Mouse (Mus musculus): ENCODE measurements around the gene Maml2. TPM values are rescaled to one million over a fixed set of nuclear protein-coding genes. Genes with fewer than 3 reads are reported as not detected.

Maml2 gene
- polyA plus RNA-seq, 1 experiment from 2014 or later, result 11.4 TPM

DNA sequence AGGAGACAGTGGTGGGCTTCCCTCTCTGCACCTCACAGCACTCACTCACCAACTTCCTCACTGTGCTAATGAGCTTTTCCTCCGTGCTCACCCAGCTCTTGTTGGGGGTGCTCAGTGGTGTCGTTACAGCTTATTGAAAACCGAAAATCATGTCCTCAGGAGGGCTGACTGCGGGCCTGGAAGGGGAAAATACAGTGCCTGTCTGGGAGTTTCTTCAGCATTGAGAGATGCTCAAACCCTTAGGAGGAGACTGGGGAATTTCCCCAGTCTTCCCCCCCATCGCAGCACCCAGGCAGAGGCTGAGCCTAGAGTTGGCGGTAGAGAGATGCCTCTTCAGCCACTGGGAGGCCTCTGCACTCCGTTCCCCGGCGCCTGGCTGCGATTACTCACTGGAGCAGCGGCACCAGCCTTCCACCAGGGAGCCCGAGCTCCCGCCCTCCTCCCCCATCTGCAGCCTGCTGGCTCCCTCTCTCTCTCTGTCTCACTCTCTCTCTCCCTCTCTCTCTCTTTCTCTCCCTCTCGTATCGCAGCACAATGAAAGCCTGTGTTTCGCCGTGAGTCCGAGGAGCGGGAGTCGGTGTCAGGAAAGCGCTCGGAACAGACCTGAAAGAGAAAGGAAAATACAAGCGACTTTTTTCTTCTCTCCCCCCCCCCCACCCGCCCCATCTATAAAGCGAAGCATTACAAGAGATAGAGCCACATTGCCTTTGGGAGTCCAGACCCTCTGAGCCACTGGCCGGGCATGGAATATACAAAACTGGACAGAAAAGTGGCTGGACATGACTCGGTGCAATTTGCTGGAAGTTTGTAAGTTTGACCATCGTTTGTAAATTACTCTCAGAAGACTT lies 1.3 kb upstream of the Maml2 start:
- DNase-seq (ENCODE audit: low spot score) (peak; percentile 87), ATAC-seq (ENCODE audit: low FRiP score) (peak; percentile 90)
- peak overlapping the region; percentile 44 for H3K27ac ChIP-seq (ENCODE audit: low read depth, low read length)
- peak overlapping the region; percentile 97 for H3K4me2 ChIP-seq (replicated peaks; ENCODE audit: low read depth, low read length)
- H3K4me3 ChIP-seq (ENCODE audit: low read depth, low read length), result peak overlapping the region; percentile 62
- H3K27me3 ChIP-seq (ENCODE audit: control insufficient read depth, insufficient read depth, low read length), result no peaks in the 10 kb centered on the region
- H3K4me1 ChIP-seq (replicated peaks; ENCODE audit: control insufficient read depth, insufficient read depth, low read length), result peaks cover 19% of the 10 kb centered on the region
- H3K9me3 ChIP-seq (ENCODE audit: control insufficient read depth, low read length), result no peaks in the 10 kb centered on the region
- H3K36me3 ChIP-seq (ENCODE audit: control insufficient read depth, insufficient read depth, low read length), result no peaks in the 10 kb centered on the region
- peak overlapping the region; percentile 73 for H3K9ac ChIP-seq (ENCODE audit: low read depth, low read length)
- under 1% methylated on average over 28 of the region's 28 CpGs for WGBS

DNA sequence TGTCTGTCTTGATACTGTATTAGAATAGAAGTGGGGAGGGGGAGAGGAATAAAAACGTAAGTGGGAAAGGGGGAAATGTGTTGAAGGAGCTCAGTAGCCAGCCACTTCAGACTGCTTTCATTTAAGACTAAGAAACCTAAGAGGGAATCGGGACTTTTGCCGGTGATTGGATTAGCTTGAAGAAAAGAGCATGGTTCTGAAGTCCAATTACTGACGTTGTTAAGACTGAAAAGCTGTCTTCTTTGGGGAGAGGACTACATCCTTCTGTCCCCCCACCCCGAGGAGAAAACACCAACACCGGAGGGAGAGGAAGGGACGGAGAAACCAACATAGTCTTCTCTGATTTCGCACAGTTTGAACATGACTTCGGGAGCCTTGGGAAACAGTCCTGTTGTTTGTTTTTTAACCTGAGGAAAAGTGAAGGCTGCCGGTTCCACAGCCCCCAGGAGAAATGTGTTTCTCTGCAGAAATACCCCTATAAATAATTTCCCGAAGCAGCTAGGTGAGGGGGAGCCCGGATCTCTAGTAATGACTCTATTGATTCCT lies 562 bp upstream of the Maml2 start:
- peaks cover 24% of the 10 kb centered on the region for H3K4me1 ChIP-seq (replicated peaks; ENCODE audit: control insufficient read depth, insufficient read depth, low read length)
- WGBS, result under 1% methylated on average over 12 of the region's 12 CpGs
- ATAC-seq (ENCODE audit: low FRiP score), result peak; percentile 8; the same call in 1 of the 2 replicates
- no peaks in the 10 kb centered on the region for H3K27me3 ChIP-seq (ENCODE audit: control insufficient read depth, insufficient read depth, low read length)
- H3K4me2 ChIP-seq (replicated peaks; ENCODE audit: low read depth, low read length), result peak overlapping the region; percentile 97
- peak overlapping the region; percentile 73 for H3K9ac ChIP-seq (ENCODE audit: low read depth, low read length)
- H3K36me3 ChIP-seq (ENCODE audit: control insufficient read depth, insufficient read depth, low read length), result no peaks in the 10 kb centered on the region
- H3K27ac ChIP-seq (ENCODE audit: low read depth, low read length), result peak overlapping the region; percentile 44; the same call in 1 of the 2 replicates
- H3K9me3 ChIP-seq (ENCODE audit: control insufficient read depth, low read length), result no peaks in the 10 kb centered on the region
- peak overlapping the region; percentile 62 for H3K4me3 ChIP-seq (ENCODE audit: low read depth, low read length)
- no peak for DNase-seq (ENCODE audit: low spot score)

DNA sequence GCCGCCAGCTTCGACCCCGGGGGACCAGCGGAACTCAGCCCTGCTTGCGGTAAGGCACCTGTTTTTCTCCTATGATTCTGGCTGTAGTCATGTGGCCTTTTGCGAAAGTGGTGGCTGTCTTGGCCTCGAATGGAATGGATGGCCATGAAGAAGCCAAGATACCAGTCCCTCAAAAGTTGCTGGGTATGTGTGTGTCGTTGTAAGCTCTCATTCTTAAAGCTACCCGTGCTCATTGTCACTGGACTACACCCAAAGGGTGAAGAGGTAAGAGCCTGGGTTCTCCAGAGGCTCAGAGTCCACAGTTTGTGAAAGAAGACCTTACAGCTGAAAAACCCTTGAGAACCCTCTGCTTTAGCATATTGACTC lies 739 bp downstream of the Maml2 start:
- Histone ChIP-seq H3K27ac (ENCODE audit: low read depth, low read length) (peak overlapping the region; percentile 62; the same call in 1 of the 2 replicates), H3K27me3 (ENCODE audit: control insufficient read depth, insufficient read depth, low read length) (no peaks in the 10 kb centered on the region), H3K4me1 (replicated peaks; ENCODE audit: control insufficient read depth, insufficient read depth, low read length) (peaks cover 24% of the 10 kb centered on the region), H3K9me3 (ENCODE audit: control insufficient read depth, low read length) (no peaks in the 10 kb centered on the region), H3K9ac (ENCODE audit: low read depth, low read length) (peak overlapping the region; percentile 73), H3K36me3 (ENCODE audit: control insufficient read depth, insufficient read depth, low read length) (no peaks in the 10 kb centered on the region), H3K4me2 (replicated peaks; ENCODE audit: low read depth, low read length) (peak overlapping the region; percentile 97), H3K4me3 (ENCODE audit: low read depth, low read length) (peak overlapping the region; percentile 62)
- WGBS, result 30% methylated on average over 9 of the region's 9 CpGs
- ATAC-seq (ENCODE audit: low FRiP score) (no peak), DNase-seq (ENCODE audit: low spot score) (no peak)

DNA sequence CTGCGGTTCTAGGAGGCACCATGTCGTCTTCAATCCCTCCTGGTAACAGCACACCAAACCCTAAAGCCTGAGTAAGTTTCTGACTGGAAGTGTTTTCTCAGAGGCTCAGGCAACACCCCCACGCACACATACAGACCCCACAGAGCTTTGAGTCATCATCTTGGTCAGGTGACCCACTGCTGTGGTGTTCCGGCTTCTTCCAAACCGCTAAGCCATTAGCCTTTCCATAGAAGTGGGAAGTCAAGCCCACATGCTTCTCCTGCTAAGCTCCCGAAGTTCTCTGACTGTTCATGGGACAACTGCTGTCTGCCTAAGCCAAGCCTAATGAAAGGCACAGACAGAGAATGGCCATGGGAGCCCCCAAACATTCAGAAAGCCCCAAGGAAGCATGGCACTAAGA lies 1.4 kb downstream of the Maml2 start:
- Histone ChIP-seq H3K27ac (ENCODE audit: low read depth, low read length) (no peak overlapping the region), H3K36me3 (ENCODE audit: control insufficient read depth, insufficient read depth, low read length) (no peaks in the 10 kb centered on the region), H3K4me3 (ENCODE audit: low read depth, low read length) (peak overlapping the region; percentile 4; the same call in 1 of the 2 replicates), H3K9me3 (ENCODE audit: control insufficient read depth, low read length) (no peaks in the 10 kb centered on the region), H3K9ac (ENCODE audit: low read depth, low read length) (no peak overlapping the region), H3K27me3 (ENCODE audit: control insufficient read depth, insufficient read depth, low read length) (no peaks in the 10 kb centered on the region), H3K4me2 (replicated peaks; ENCODE audit: low read depth, low read length) (peak overlapping the region; percentile 97), H3K4me1 (replicated peaks; ENCODE audit: control insufficient read depth, insufficient read depth, low read length) (peaks cover 28% of the 10 kb centered on the region)
- no peak for DNase-seq (ENCODE audit: low spot score)
- ATAC-seq (ENCODE audit: low FRiP score), result no peak
- 87% methylated on average over 6 of the region's 6 CpGs for WGBS

DNA sequence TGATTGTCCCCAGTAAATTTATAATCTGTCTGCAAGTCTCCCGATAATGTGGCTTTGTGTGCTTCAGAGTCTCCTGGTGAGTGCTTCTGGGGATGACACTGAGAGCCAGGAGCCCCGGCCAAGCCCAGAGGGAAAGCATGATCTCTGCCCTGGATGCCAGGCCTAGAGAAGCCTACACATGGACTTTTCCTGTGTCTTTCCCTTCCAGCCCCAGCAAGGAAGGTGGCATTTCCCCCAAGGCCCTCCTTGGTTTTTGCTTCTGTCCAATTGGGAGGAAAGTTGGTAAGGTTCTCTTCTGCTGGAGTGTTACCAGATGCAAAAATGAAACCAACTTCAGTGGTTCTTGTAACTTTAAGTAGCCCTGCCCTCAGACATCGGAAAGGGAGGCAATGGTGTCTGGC lies 2.3 kb downstream of the Maml2 start:
- Histone ChIP-seq H3K4me1 (replicated peaks; ENCODE audit: control insufficient read depth, insufficient read depth, low read length) (peaks cover 28% of the 10 kb centered on the region), H3K27me3 (ENCODE audit: control insufficient read depth, insufficient read depth, low read length) (no peaks in the 10 kb centered on the region), H3K27ac (ENCODE audit: low read depth, low read length) (0 out of 2 replicates have a peak overlapping the region, but pooled peaks have one; percentile 6), H3K9ac (ENCODE audit: low read depth, low read length) (peak overlapping the region; percentile 23; the same call in 1 of the 2 replicates), H3K4me3 (ENCODE audit: low read depth, low read length) (peak overlapping the region; percentile 4; the same call in 1 of the 2 replicates), H3K9me3 (ENCODE audit: control insufficient read depth, low read length) (no peaks in the 10 kb centered on the region), H3K36me3 (ENCODE audit: control insufficient read depth, insufficient read depth, low read length) (no peaks in the 10 kb centered on the region), H3K4me2 (replicated peaks; ENCODE audit: low read depth, low read length) (peak overlapping the region; percentile 28)
- WGBS, result 54% methylated on average over 3 of the region's 3 CpGs
- ATAC-seq (ENCODE audit: low FRiP score) (no peak), DNase-seq (ENCODE audit: low spot score) (no peak)

DNA sequence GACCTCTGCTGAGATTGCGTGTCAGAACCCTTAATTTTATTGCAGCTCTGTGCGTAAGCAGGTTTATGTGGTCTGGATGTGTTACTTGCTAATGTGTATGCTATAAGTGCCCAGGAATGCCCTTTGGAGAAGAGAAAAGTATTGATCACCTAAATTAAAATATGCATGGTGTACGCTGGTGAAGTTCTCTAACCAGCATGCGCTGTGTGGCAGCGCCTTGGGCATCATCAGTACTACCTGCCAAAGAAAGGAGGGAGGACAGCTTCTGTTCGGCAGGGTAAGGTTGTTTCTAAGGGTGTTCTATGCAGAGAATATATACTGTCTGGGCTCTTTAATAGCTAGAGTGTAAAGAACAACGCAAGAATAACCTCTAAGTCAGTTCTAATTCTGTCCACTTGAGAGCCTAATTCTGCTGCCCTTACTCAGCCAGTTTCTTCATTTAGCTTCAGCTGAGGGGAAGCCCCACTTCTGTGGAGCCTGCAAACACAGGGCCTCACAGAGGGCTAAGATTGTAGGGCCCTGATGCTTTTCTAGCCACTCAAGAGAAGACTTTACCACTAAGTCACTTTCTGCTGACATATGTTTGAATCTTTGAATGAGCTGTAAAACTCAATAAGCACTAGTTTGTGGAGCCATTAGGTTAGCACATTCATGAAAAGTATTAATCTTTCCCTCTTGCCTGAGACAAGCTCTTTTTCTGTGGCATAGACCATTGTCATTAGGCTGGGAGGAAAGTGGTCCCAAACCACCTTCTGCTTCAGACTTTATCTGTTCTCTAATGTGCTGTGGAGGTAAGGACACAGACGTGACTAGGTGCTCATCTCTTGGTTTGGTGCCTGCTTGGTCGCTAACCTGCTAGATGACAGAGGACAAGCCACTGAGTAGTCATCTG lies 3.4 kb downstream of the Maml2 start:
- H3K4me3 ChIP-seq (ENCODE audit: low read depth, low read length), result 0 out of 2 replicates have a peak overlapping the region, but pooled peaks have one; percentile 8

DNA sequence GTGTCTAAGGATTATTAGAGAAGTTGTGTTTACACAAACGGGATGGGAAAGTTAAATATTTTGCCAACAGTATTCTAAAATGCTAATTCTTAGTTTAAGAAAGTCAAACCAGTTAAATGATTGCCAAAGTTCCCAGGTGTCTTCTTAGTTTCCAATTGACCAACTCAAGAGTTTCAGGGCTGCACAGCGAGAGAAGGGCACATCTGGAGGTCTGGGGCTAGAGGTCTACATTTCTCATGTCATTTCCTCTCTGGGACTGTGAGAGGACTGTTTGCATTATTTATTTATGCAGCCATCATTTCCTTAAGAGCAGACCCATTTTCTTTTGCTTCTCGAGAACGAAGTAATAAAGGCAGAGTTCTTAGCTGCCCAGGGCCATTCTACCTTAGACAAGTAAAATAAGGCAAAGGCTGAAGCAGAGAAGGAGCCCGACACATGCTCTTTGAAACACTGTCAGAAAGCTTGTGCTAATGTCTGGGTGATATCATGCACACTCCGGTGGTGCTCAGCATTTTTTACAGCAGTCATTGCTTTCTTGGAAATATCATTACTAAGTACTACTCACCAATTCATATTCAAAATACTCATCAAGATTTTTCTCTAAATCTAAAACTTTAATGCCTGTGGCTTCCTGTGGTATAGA lies 4.5 kb downstream of the Maml2 start:
- peaks cover 32% of the 10 kb centered on the region for H3K4me1 ChIP-seq (replicated peaks; ENCODE audit: control insufficient read depth, insufficient read depth, low read length)
- H3K4me3 ChIP-seq (ENCODE audit: low read depth, low read length), result no peak overlapping the region
- H3K27me3 ChIP-seq (ENCODE audit: control insufficient read depth, insufficient read depth, low read length), result no peaks in the 10 kb centered on the region
- no peak overlapping the region for H3K27ac ChIP-seq (ENCODE audit: low read depth, low read length)
- no peak for DNase-seq (ENCODE audit: low spot score)
- no peaks in the 10 kb centered on the region for H3K36me3 ChIP-seq (ENCODE audit: control insufficient read depth, insufficient read depth, low read length)
- 55% methylated on average over 6 of the region's 6 CpGs for WGBS
- no peak for ATAC-seq (ENCODE audit: low FRiP score)
- H3K4me2 ChIP-seq (replicated peaks; ENCODE audit: low read depth, low read length), result no peak overlapping the region
- no peak overlapping the region for H3K9ac ChIP-seq (ENCODE audit: low read depth, low read length)
- no peaks in the 10 kb centered on the region for H3K9me3 ChIP-seq (ENCODE audit: control insufficient read depth, low read length)

More for the DNA sequence above, 3.4 kb downstream of the Maml2 start:
- H3K27me3 ChIP-seq (ENCODE audit: control insufficient read depth, insufficient read depth, low read length), result no peaks in the 10 kb centered on the region
- no peaks in the 10 kb centered on the region for H3K36me3 ChIP-seq (ENCODE audit: control insufficient read depth, insufficient read depth, low read length)
- ATAC-seq (ENCODE audit: low FRiP score), result no peak
- peak overlapping the region; percentile 45 for H3K27ac ChIP-seq (ENCODE audit: low read depth, low read length)
- H3K4me2 ChIP-seq (replicated peaks; ENCODE audit: low read depth, low read length), result peak overlapping the region; percentile 28
- no peak for DNase-seq (ENCODE audit: low spot score)
- H3K9me3 ChIP-seq (ENCODE audit: control insufficient read depth, low read length), result no peaks in the 10 kb centered on the region
- 62% methylated on average over 9 of the region's 9 CpGs for WGBS
- peaks cover 28% of the 10 kb centered on the region for H3K4me1 ChIP-seq (replicated peaks; ENCODE audit: control insufficient read depth, insufficient read depth, low read length)
- no peak overlapping the region; the same call in 1 of the 2 replicates for H3K9ac ChIP-seq (ENCODE audit: low read depth, low read length)

Measured in hindbrain, embryonic 11.5 days (tissue).